In genomic region chr7:118981346-118981745, GRCm38 (mm10) we compare ENCODE assay signal across 9 mouse cellular contexts. TPM values are rescaled to one million over a fixed set of nuclear protein-coding genes. Genes with fewer than 3 reads are reported as not detected.
DNase-seq lines count a peak whose midpoint lies in the region; ATAC-seq lines count a peak whose summit lies in the region.
"Had no signal": no experiment of that assay in that cellular context is flagged by ENCODE, and none has a peak within 500 bp of the region (broad histone marks: within the 10 kb centered on the region; RNA-seq: fewer than 3 reads in every experiment).

No protein-coding gene starts in this region.

- 0 out of 2 replicates have a peak, but pooled peaks cover 12% of the 10 kb centered on the region for H3K36me3 ChIP-seq in neural tube, embryonic 13.5 days
- 0 out of 2 replicates have a peak, but pooled peaks cover 2% of the 10 kb centered on the region for H3K36me3 ChIP-seq in neural tube, embryonic 15.5 days

- no peak overlapping the region for H3K4me2 ChIP-seq in neural tube, embryonic 13.5 days
- no peak overlapping the region for H3K4me2 ChIP-seq in neural tube, embryonic 15.5 days
- H3K4me2 ChIP-seq: limb, embryonic 13.5 days had no signal

- H3K4me3 ChIP-seq in neural tube, embryonic 13.5 days = no peak overlapping the region
- no peak overlapping the region for H3K4me3 ChIP-seq in neural tube, embryonic 15.5 days (replicated peaks)
- H3K4me3 ChIP-seq: limb, embryonic 13.5 days had no signal

- H3K9me3 ChIP-seq in neural tube, embryonic 13.5 days = no peaks in the 10 kb centered on the region
- no peaks in the 10 kb centered on the region for H3K9me3 ChIP-seq in neural tube, embryonic 15.5 days (replicated peaks)
- H3K9me3 ChIP-seq: limb, embryonic 13.5 days had no signal

- H3K27ac ChIP-seq in neural tube, embryonic 13.5 days (replicated peaks) = no peak overlapping the region
- H3K27ac ChIP-seq in neural tube, embryonic 15.5 days (replicated peaks) = no peak overlapping the region; the same call in 1 of the 2 replicates
- H3K27ac ChIP-seq: limb, embryonic 13.5 days had no signal

- no peak for DNase-seq in frontal cortex, postnatal 14 days (ENCODE audit: low spot score in 2 of 2)
- no peak for DNase-seq in neural tube, embryonic 10.5 days (ENCODE audit: extremely low spot score, low spot score)
- DNase-seq in gastrocnemius, postnatal 25 days = peak; percentile 60
- no peak for DNase-seq in embryo, embryonic 10.5 days (ENCODE audit: low spot score)

- H3K9ac ChIP-seq in neural tube, embryonic 13.5 days = 0 out of 2 replicates have a peak overlapping the region, but pooled peaks have one; percentile 1
- no peak overlapping the region for H3K9ac ChIP-seq in neural tube, embryonic 15.5 days (replicated peaks)
- H3K9ac ChIP-seq: limb, embryonic 13.5 days had no signal

- 85% methylated on average over 4 of the region's 4 CpGs for WGBS in neural tube, embryonic 13.5 days
- WGBS in neural tube, embryonic 15.5 days = 72% methylated on average over 4 of the region's 4 CpGs

- no peaks in the 10 kb centered on the region for H3K27me3 ChIP-seq in neural tube, embryonic 13.5 days
- no peaks in the 10 kb centered on the region for H3K27me3 ChIP-seq in neural tube, embryonic 15.5 days (replicated peaks)
- H3K27me3 ChIP-seq: limb, embryonic 13.5 days had no signal

- peaks cover 42% of the 10 kb centered on the region for H3K4me1 ChIP-seq in neural tube, embryonic 13.5 days (replicated peaks)
- H3K4me1 ChIP-seq in neural tube, embryonic 15.5 days = peaks cover 41% of the 10 kb centered on the region

- 0 out of 2 replicates have a peak, but pooled peaks have one; percentile 24 for ATAC-seq in frontal cortex, adult (ENCODE audit: low TSS enrichment)
- ATAC-seq in neural tube, embryonic 13.5 days (ENCODE audit: low read depth) = no peak
- peak; percentile 26; the same call in 1 of the 2 replicates for ATAC-seq in neural tube, embryonic 15.5 days (ENCODE audit: low FRiP score)
- ATAC-seq in inflammation-experienced regulatory T-cells, adult 6 months = no peak

RNA-seq across cellular contexts. Expression of gene Gprc5b, which starts 13.7 kb away (rescaled TPM):
- 6.9 and 7.0 TPM in 2 replicates for polyA plus RNA-seq in neural tube, embryonic 13.5 days (2015; fragmentation: Nextera tagmentation; extraction: Ambion mirVana)
- 10 to 100 TPM; 12.3 to 16.7 TPM for total RNA-seq in gastrocnemius, postnatal 25 days (2021)
- polyA plus RNA-seq in neural tube, embryonic 15.5 days (2015; fragmentation: Nextera tagmentation; extraction: Ambion mirVana) = 5.2 and 6.6 TPM in 2 replicates
- polyA plus RNA-seq in inflammation-experienced regulatory T-cells, adult 6 months (2017; shearing (Covaris generic)) = 1 to 10 TPM in 2 of 3 experiments, not detected in 1; 2.0 to 7.6 TPM

Comparison
In these comparisons a context has a peak if more than half of its experiments do, and no peak if none do; other contexts are left out.
1. ATAC-seq: peak in frontal cortex, adult (single experiment) and neural tube, embryonic 15.5 days (single experiment); none in neural tube, embryonic 13.5 days (single experiment) and inflammation-experienced regulatory T-cells, adult 6 months (single experiment).